Mouse (Mus musculus): ENCODE measurements at regions not wholly inside any gene's neighbourhood (a gene's known extent, or its start where the extent isn't known, plus 50 kb on each side); places are given as distances from the start of the nearest gene placed in this dataset.

GRCm38 (mm10) chr10:98012916-98013315 is 286.4 kb upstream of the C030005K15Rik start:
- Histone ChIP-seq H3K27ac (replicated peaks in 1 of 2; ENCODE audit: control insufficient read depth in 1 of 2, insufficient read depth in 1 of 2, low read depth in 2 of 2, low read length in 2 of 2) (no peak overlapping the region), H3K36me3 (ENCODE audit: control insufficient read depth, insufficient read depth, low read length) (no peaks in the 10 kb centered on the region), H3K27me3 (ENCODE audit: control insufficient read depth, insufficient read depth, low read length) (no peaks in the 10 kb centered on the region), H3K9me3 (ENCODE audit: control insufficient read depth, low read length) (no peaks in the 10 kb centered on the region), H3K4me2 (ENCODE audit: low read length) (no peak overlapping the region), H3K9ac (ENCODE audit: low read length) (no peak overlapping the region), H3K4me3 (ENCODE audit: control insufficient read depth in 1 of 2, insufficient read depth in 1 of 2, low read depth in 1 of 2, low read length in 2 of 2) (no peak overlapping the region), H3K4me1 (ENCODE audit: control insufficient read depth in 2 of 2, insufficient read depth in 2 of 2, low read length in 2 of 2) (no peaks in the 10 kb centered on the region)
- WGBS, result 68% methylated on average over 2 of the region's 2 CpGs
- ATAC-seq (ENCODE audit: insufficient number of reproducible peaks, insufficient read depth, low FRiP score, low read depth), result no peak

- Histone ChIP-seq H3K27me3 (ENCODE audit: control insufficient read depth, insufficient read depth, low read length) (no peaks in the 10 kb centered on the region), H3K4me1 (ENCODE audit: control insufficient read depth in 2 of 2, insufficient read depth in 2 of 2, low read length in 2 of 2) (no peaks in the 10 kb centered on the region), H3K4me2 (ENCODE audit: low read length) (no peak overlapping the region), H3K9ac (ENCODE audit: low read length) (no peak overlapping the region), H3K9me3 (ENCODE audit: control insufficient read depth, low read length) (no peaks in the 10 kb centered on the region), H3K36me3 (ENCODE audit: control insufficient read depth, insufficient read depth, low read length) (no peaks in the 10 kb centered on the region), H3K4me3 (ENCODE audit: control insufficient read depth in 1 of 2, insufficient read depth in 1 of 2, low read depth in 1 of 2, low read length in 2 of 2) (no peak overlapping the region), H3K27ac (replicated peaks in 1 of 2; ENCODE audit: control insufficient read depth in 1 of 2, insufficient read depth in 1 of 2, low read depth in 2 of 2, low read length in 2 of 2) (no peak overlapping the region)
- 81% methylated on average over 10 of the region's 10 CpGs for whole genome bisulfite sequencing
- no peak for ATAC-seq (ENCODE audit: insufficient number of reproducible peaks, insufficient read depth, low FRiP score, low read depth)
Observed at GRCm38 (mm10) chr10:98014985-98015902, 288.7 kb upstream of the C030005K15Rik start.

GRCm38 (mm10) chr10:98016596-98017304 is 290.2 kb upstream of the C030005K15Rik start:
- no peaks in the 10 kb centered on the region for H3K9me3 ChIP-seq (ENCODE audit: control insufficient read depth, low read length)
- H3K4me1 ChIP-seq (ENCODE audit: control insufficient read depth in 2 of 2, insufficient read depth in 2 of 2, low read length in 2 of 2), result no peaks in the 10 kb centered on the region
- no peaks in the 10 kb centered on the region for H3K36me3 ChIP-seq (ENCODE audit: control insufficient read depth, insufficient read depth, low read length)
- WGBS, result 81% methylated on average over 2 of the region's 2 CpGs
- no peak overlapping the region for H3K9ac ChIP-seq (ENCODE audit: low read length)
- H3K27ac ChIP-seq (replicated peaks in 1 of 2; ENCODE audit: control insufficient read depth in 1 of 2, insufficient read depth in 1 of 2, low read depth in 2 of 2, low read length in 2 of 2), result no peak overlapping the region
- no peaks in the 10 kb centered on the region for H3K27me3 ChIP-seq (ENCODE audit: control insufficient read depth, insufficient read depth, low read length)
- H3K4me3 ChIP-seq (ENCODE audit: control insufficient read depth in 1 of 2, insufficient read depth in 1 of 2, low read depth in 1 of 2, low read length in 2 of 2), result no peak overlapping the region
- no peak overlapping the region for H3K4me2 ChIP-seq (ENCODE audit: low read length)
- ATAC-seq (ENCODE audit: insufficient number of reproducible peaks, insufficient read depth, low FRiP score, low read depth), result no peak

- Histone ChIP-seq H3K9ac (ENCODE audit: low read length) (no peak overlapping the region), H3K27ac (replicated peaks in 1 of 2; ENCODE audit: control insufficient read depth in 1 of 2, insufficient read depth in 1 of 2, low read depth in 2 of 2, low read length in 2 of 2) (no peak overlapping the region), H3K9me3 (ENCODE audit: control insufficient read depth, low read length) (no peaks in the 10 kb centered on the region), H3K36me3 (ENCODE audit: control insufficient read depth, insufficient read depth, low read length) (no peaks in the 10 kb centered on the region), H3K4me2 (ENCODE audit: low read length) (no peak overlapping the region), H3K4me3 (ENCODE audit: control insufficient read depth in 1 of 2, insufficient read depth in 1 of 2, low read depth in 1 of 2, low read length in 2 of 2) (no peak overlapping the region), H3K4me1 (ENCODE audit: control insufficient read depth in 2 of 2, insufficient read depth in 2 of 2, low read length in 2 of 2) (no peaks in the 10 kb centered on the region), H3K27me3 (ENCODE audit: control insufficient read depth, insufficient read depth, low read length) (no peaks in the 10 kb centered on the region)
- no peak for ATAC-seq (ENCODE audit: insufficient number of reproducible peaks, insufficient read depth, low FRiP score, low read depth)
- WGBS, result 74% methylated on average over 8 of the region's 8 CpGs
Observed at GRCm38 (mm10) chr10:98029124-98029523, 302.6 kb upstream of the C030005K15Rik start.

GRCm38 (mm10) chr10:98029621-98030020 is 303.1 kb upstream of the C030005K15Rik start:
- ATAC-seq (ENCODE audit: insufficient number of reproducible peaks, insufficient read depth, low FRiP score, low read depth), result no peak
- 47% methylated on average over 3 of the region's 3 CpGs for WGBS

GRCm38 (mm10) chr10:98032661-98033060 is 306.1 kb upstream of the C030005K15Rik start:
- no peak for ATAC-seq (ENCODE audit: insufficient number of reproducible peaks, insufficient read depth, low FRiP score, low read depth)
- Histone ChIP-seq H3K4me1 (ENCODE audit: control insufficient read depth in 2 of 2, insufficient read depth in 2 of 2, low read length in 2 of 2) (no peaks in the 10 kb centered on the region), H3K9me3 (ENCODE audit: control insufficient read depth, low read length) (no peaks in the 10 kb centered on the region), H3K27ac (replicated peaks in 1 of 2; ENCODE audit: control insufficient read depth in 1 of 2, insufficient read depth in 1 of 2, low read depth in 2 of 2, low read length in 2 of 2) (no peak overlapping the region), H3K4me2 (ENCODE audit: low read length) (no peak overlapping the region), H3K36me3 (ENCODE audit: control insufficient read depth, insufficient read depth, low read length) (no peaks in the 10 kb centered on the region), H3K4me3 (ENCODE audit: control insufficient read depth in 1 of 2, insufficient read depth in 1 of 2, low read depth in 1 of 2, low read length in 2 of 2) (no peak overlapping the region), H3K27me3 (ENCODE audit: control insufficient read depth, insufficient read depth, low read length) (no peaks in the 10 kb centered on the region), H3K9ac (ENCODE audit: low read length) (no peak overlapping the region)
- WGBS, result 93% methylated on average over 1 of the region's 1 CpGs

More at GRCm38 (mm10) chr10:98029621-98030020, 303.1 kb upstream of the C030005K15Rik start:
- H3K4me1 ChIP-seq (ENCODE audit: control insufficient read depth in 2 of 2, insufficient read depth in 2 of 2, low read length in 2 of 2), result no peaks in the 10 kb centered on the region
- H3K9ac ChIP-seq (ENCODE audit: low read length), result no peak overlapping the region
- H3K27ac ChIP-seq (replicated peaks in 1 of 2; ENCODE audit: control insufficient read depth in 1 of 2, insufficient read depth in 1 of 2, low read depth in 2 of 2, low read length in 2 of 2), result no peak overlapping the region
- no peaks in the 10 kb centered on the region for H3K36me3 ChIP-seq (ENCODE audit: control insufficient read depth, insufficient read depth, low read length)
- H3K9me3 ChIP-seq (ENCODE audit: control insufficient read depth, low read length), result no peaks in the 10 kb centered on the region
- H3K4me2 ChIP-seq (ENCODE audit: low read length), result no peak overlapping the region
- H3K4me3 ChIP-seq (ENCODE audit: control insufficient read depth in 1 of 2, insufficient read depth in 1 of 2, low read depth in 1 of 2, low read length in 2 of 2), result no peak overlapping the region
- H3K27me3 ChIP-seq (ENCODE audit: control insufficient read depth, insufficient read depth, low read length), result no peaks in the 10 kb centered on the region

GRCm38 (mm10) chr10:98041766-98042165 is 315.2 kb upstream of the C030005K15Rik start:
- H3K27me3 ChIP-seq (ENCODE audit: control insufficient read depth, insufficient read depth, low read length), result no peaks in the 10 kb centered on the region
- no peaks in the 10 kb centered on the region for H3K9me3 ChIP-seq (ENCODE audit: control insufficient read depth, low read length)
- H3K4me1 ChIP-seq (ENCODE audit: control insufficient read depth in 2 of 2, insufficient read depth in 2 of 2, low read length in 2 of 2), result no peaks in the 10 kb centered on the region; a peak in 1 of 4 replicates
- H3K36me3 ChIP-seq (ENCODE audit: control insufficient read depth, insufficient read depth, low read length), result no peaks in the 10 kb centered on the region
- 79% methylated on average over 4 of the region's 4 CpGs for WGBS
- H3K27ac ChIP-seq (replicated peaks in 1 of 2; ENCODE audit: control insufficient read depth in 1 of 2, insufficient read depth in 1 of 2, low read depth in 2 of 2, low read length in 2 of 2), result no peak overlapping the region
- ATAC-seq (ENCODE audit: insufficient number of reproducible peaks, insufficient read depth, low FRiP score, low read depth), result no peak
- no peak overlapping the region for H3K4me2 ChIP-seq (ENCODE audit: low read length)
- H3K9ac ChIP-seq (ENCODE audit: low read length), result no peak overlapping the region
- no peak overlapping the region for H3K4me3 ChIP-seq (ENCODE audit: control insufficient read depth in 1 of 2, insufficient read depth in 1 of 2, low read depth in 1 of 2, low read length in 2 of 2)
